Mouse (Mus musculus) heart, adult 2 months (tissue): ENCODE measurements around the gene Odaph. TPM values are rescaled to one million over a fixed set of nuclear protein-coding genes. Genes with fewer than 3 reads are reported as not detected.

Source experiments
- DNase-seq, 2 experiments: peaks; one replicate each; pipeline ENCODE4 v3.0.0; 2021
- H3K27ac ChIP-seq: fragments of 200-600 bp; 2 replicates; pipeline ENCODE4 v1.8.1; 2022
- H3K27me3 ChIP-seq: fragments of 200-500 bp; 2 replicates; pipeline ENCODE4 v1.6.1; 2012; ENCODE audit warnings: mild to moderate bottlenecking, low read length, inconsistent platforms, mixed read lengths; ENCODE audit not compliant: control insufficient read depth, insufficient read depth
- H3K36me3 ChIP-seq: fragments of 200-500 bp; 2 replicates; pipeline ENCODE4 v1.6.1; 2012; ENCODE audit warnings: low read length, inconsistent platforms; ENCODE audit not compliant: control insufficient read depth, insufficient read depth
- H3K4me1 ChIP-seq: fragments of 200-500 bp; 2 replicates; pipeline ENCODE4 v1.6.1; 2011; ENCODE audit warnings: low read length; ENCODE audit not compliant: control insufficient read depth, insufficient read depth
- H3K4me3 ChIP-seq: fragments of 200-600 bp; 2 replicates; pipeline ENCODE4 v1.8.1; 2022
- H3K79me2 ChIP-seq: fragments of 200-500 bp; replicated peaks from 2 replicates; pipeline ENCODE4 v1.6.1; 2012; ENCODE audit warnings: mild to moderate bottlenecking, inconsistent platforms, low read length, moderate library complexity, mixed read lengths; ENCODE audit not compliant: control insufficient read depth, insufficient read depth
- H3K9ac ChIP-seq: fragments of 200-500 bp; 2 replicates; pipeline ENCODE4 v1.6.1; 2012; ENCODE audit warnings: low read depth, mild to moderate bottlenecking, control low read depth, inconsistent platforms, low read length, mixed read lengths
- CTCF ChIP-seq: fragments of 200-600 bp; IDR thresholded peaks from 2 replicates; pipeline ENCODE4 v1.8.1; 2022; ENCODE audit warnings: antibody characterized with exemption, mild to moderate bottlenecking, moderate library complexity
- EP300 ChIP-seq: fragments of 200-500 bp; IDR thresholded peaks from 2 replicates; pipeline ENCODE4 v1.6.1; 2011; ENCODE audit warnings: low read depth, low read length, control low read depth; ENCODE audit not compliant: insufficient read depth
- POLR2A ChIP-seq: fragments of 200-500 bp; IDR thresholded peaks from 2 replicates; pipeline ENCODE4 v1.6.1; 2011; ENCODE audit warnings: mild to moderate bottlenecking, low read depth, low read length, control low read depth; ENCODE audit not compliant: insufficient read depth
- WGBS: fragments of 180-500 bp; shearing (Covaris S2); methylation state at CpG from one replicate; pipeline ENCODE4 v1.1.7; 2018; 5-methylcytosine and 5-hydroxymethylcytosine counted together
- intact Hi-C: fragments of 180-260 bp; cut with DNase I; formaldehyde crosslinking; loops from one replicate; pipeline ENCODE4 v1.15.1; 2025
- polyA plus RNA-seq: library from polyadenylated mRNA; depleted of rRNA; stranded (reverse); fragments of >200 nt; gene quantifications from 2 replicates; pipeline ENCODE4 v1.2.3, GENCODE M21; 2012; rRNA removed
- total RNA-seq, 2 experiments: library from RNA; stranded (reverse); gene quantifications; 2 replicates each; pipeline ENCODE4 v1.2.3; 2021

Gene Odaph
- total and polyA plus RNA-seq, 3 experiments: not detected

DNA sequence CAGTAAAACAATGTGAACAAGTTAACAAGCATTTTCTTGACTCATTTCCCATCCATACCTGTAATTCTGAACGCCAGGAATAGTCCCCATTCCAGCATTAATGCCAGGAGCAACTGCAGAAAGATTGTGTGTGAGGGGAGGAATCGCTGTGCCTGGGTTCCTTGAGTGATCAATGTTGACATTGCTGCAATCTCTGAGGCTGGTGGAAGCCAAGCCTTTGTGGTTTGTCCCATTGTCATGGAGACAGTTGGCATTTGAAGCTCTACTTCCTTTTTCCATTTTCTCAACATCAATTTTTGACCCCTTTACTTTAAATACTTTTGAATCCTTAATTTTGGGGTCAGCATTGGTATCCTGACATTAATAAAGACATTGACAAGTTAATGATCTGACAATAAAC lies 32.7 kb downstream of the Odaph start:
- no peak overlapping the region for H3K4me3 ChIP-seq
- DNase-seq: no peak
- H3K36me3 ChIP-seq: no peaks in the 10 kb centered on the region
- H3K27ac ChIP-seq: no peak overlapping the region
- 59% methylated on average over 2 of the region's 2 CpGs for WGBS
- no peak overlapping the region for H3K9ac ChIP-seq
- no peaks in the 10 kb centered on the region for H3K4me1 ChIP-seq
- TF ChIP-seq EP300 (no peak), CTCF (no peak), POLR2A (no peak)
- H3K79me2 ChIP-seq: no peaks in the 10 kb centered on the region
- no peaks in the 10 kb centered on the region for H3K27me3 ChIP-seq
- intact Hi-C loops: no loop called here

DNA sequence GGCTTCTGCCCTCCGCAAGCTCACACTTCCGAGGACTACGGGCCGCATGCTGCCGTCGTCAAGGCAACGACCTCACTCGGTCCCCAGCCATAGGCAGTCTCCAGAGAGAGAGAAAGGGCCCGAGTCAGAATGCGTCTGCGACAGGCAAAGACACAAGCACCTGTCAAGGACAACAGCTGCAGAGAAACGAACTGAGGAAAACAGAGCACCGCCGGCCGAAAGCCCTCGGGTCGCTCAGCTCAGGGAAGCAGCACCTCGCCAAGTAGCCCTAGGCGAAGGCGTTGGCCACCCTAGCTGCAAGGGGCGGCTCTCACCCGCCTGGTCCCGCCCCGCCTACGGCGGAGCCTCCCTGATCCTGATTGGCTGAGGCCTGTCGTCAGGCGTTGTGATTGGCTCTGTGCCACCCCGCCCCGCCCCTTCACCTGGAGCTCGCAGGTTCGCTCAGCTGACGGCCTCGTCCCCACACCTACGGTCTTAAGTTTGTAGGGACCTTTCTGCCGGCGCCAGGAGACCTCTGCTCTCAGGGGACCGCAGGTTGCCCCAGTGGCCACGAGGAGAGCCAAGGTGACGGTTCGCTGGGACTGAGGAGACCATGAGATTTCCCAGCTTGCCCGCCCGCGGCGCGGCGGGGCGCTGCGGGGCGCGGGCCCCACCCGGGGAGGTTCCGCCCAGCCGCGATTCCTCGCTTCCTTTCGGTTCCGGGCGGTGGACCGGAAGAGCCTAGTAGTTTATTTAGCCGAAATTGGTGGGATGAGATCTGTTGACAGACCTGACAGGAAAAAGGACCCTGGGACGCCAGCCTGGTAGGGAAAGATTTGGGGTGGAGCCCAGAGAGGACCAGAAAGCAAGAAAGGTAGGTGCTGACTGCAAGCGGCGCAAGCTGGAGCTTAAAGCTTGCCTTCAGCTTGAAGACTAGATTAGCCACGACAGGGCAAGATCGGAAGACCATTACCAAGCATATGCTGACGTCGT lies 55.4 kb downstream of the Odaph start:
- Histone ChIP-seq H3K4me3 (peak overlapping the region; percentile 96), H3K36me3 (no peaks in the 10 kb centered on the region), H3K9ac (peak overlapping the region; percentile 63), H3K27me3 (no peaks in the 10 kb centered on the region), H3K79me2 (no peaks in the 10 kb centered on the region), H3K4me1 (no peaks in the 10 kb centered on the region), H3K27ac (peak overlapping the region; percentile 79)
- peak; percentile 94 for DNase-seq
- intact Hi-C loops: loop anchor here (2.0 to 5.0 kb wide), 3 partner anchors 40 to 80 kb away; partner anchors contain the start of genes G3bp2 and Rchy1
- under 1% methylated on average over 68 of the region's 68 CpGs for WGBS
- TF ChIP-seq EP300: 0 out of 2 replicates have a peak, but pooled peaks have one; percentile 27
- TF ChIP-seq CTCF: peak; percentile 25; the same call in 1 of the 2 replicates
- TF ChIP-seq POLR2A: no peak

DNA sequence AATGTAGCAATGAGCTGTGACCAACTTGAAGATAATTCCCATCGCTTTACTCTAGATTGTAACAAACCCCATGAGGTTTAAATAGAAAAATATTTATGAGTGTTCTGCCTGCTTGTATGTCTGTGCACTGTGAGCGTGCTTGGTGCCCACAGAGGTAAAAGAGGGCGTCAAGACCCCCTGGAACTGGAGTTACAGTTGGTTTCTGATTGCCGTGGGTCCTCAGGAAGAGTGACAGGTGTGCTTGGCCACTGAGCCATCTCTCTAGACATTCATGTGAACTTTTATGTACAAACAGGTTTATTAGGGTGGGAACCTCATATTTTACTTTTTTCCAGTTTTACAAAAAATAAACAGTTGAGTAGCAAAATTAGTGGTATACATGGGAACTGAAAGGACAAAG lies 56.5 kb downstream of the Odaph start, which contains the start of gene Cdkl2:
Gene Cdkl2, minus strand, starts transcription at position 101 of the 400 bp plus-strand sequence.
- Histone ChIP-seq H3K4me3 (peak within 1 kb of the TSS; percentile 96), H3K9ac (peak within 1 kb of the TSS; percentile 63), H3K36me3 (no peaks in the 10 kb centered on the region), H3K79me2 (no peaks in the 10 kb centered on the region), H3K27ac (peak within 1 kb of the TSS; percentile 79), H3K27me3 (no peaks in the 10 kb centered on the region), H3K4me1 (no peaks in the 10 kb centered on the region)
- no peak for TF ChIP-seq EP300
- no peak for TF ChIP-seq CTCF
- no peak for TF ChIP-seq POLR2A
- intact Hi-C loops: loop anchor here (2.0 to 5.0 kb wide), 4 partner anchors 39 to 91 kb away; partner anchors contain the start of genes G3bp2 and Rchy1
- DNase-seq: no peak
- 74% methylated on average over 4 of the region's 4 CpGs for WGBS

Other genes starting within 250 kb of the Odaph start
- 10 to 100 TPM; 26.9 to 33.0 TPM for gene Rchy1, start 24.4 kb upstream of the Odaph start, total RNA-seq
- gene Rchy1, start 24.4 kb upstream of the Odaph start, polyA plus RNA-seq: 21.8 and 41.1 TPM in 2 replicates
- 1 to 10 TPM; 3.5 to 4.0 TPM for gene Cdkl2, start 56.4 kb downstream of the Odaph start, total RNA-seq
- 1.1 and 1.8 TPM in 2 replicates for gene Cdkl2, start 56.4 kb downstream of the Odaph start, polyA plus RNA-seq
- 10 to 100 TPM; 57.0 to 61.2 TPM for gene G3bp2, start 96.2 kb downstream of the Odaph start, total RNA-seq
- 14.6 and 27.5 TPM in 2 replicates for gene G3bp2, start 96.2 kb downstream of the Odaph start, polyA plus RNA-seq
- 10 to 100 TPM; 39.0 to 45.4 TPM for gene Uso1, start 150.5 kb downstream of the Odaph start, total RNA-seq
- gene Uso1, start 150.5 kb downstream of the Odaph start, polyA plus RNA-seq: 12.3 and 23.8 TPM in 2 replicates
- gene U90926, start 227.9 kb downstream of the Odaph start, total RNA-seq: not detected
- gene U90926, start 227.9 kb downstream of the Odaph start, polyA plus RNA-seq: not detected in 2 replicates